Mouse (Mus musculus) olfactory bulb, adult 2 months (tissue): ENCODE results near the gene Ndc80. TPM values are rescaled to one million over a fixed set of nuclear protein-coding genes. Genes with fewer than 3 reads are reported as not detected.
"Not testable (repeated sequence)": the region's sequence is repeated elsewhere in the genome, so short reads cannot be mapped to it uniquely, and the experiment has no call there.

Source experiments
- H3K27ac ChIP-seq: fragments of 200-500 bp; 2 replicates; pipeline ENCODE4 v1.5.1; 2012; ENCODE audit warnings: low read depth, low read length; ENCODE audit not compliant: insufficient read depth
- H3K4me1 ChIP-seq: fragments of 200-500 bp; 2 replicates; pipeline ENCODE4 v1.6.1; 2012; ENCODE audit warnings: low read length; ENCODE audit not compliant: control insufficient read depth, insufficient read depth
- H3K4me3 ChIP-seq: fragments of 200-500 bp; 2 replicates; pipeline ENCODE4 v1.5.1; 2012; ENCODE audit warnings: mild to moderate bottlenecking, low read depth, low read length, moderate library complexity; ENCODE audit not compliant: insufficient read depth
- CTCF ChIP-seq: fragments of 200-500 bp; IDR thresholded peaks from 2 replicates; pipeline ENCODE4 v1.5.1; 2012; ENCODE audit warnings: low read depth, mild to moderate bottlenecking, low read length, moderate library complexity; ENCODE audit not compliant: insufficient read depth
- POLR2A ChIP-seq: fragments of 200-500 bp; IDR thresholded peaks from 2 replicates; pipeline ENCODE4 v1.6.1; 2012; ENCODE audit warnings: mild to moderate bottlenecking, low read depth, low read length, moderate library complexity; ENCODE audit not compliant: insufficient read depth
- WGBS: fragments of 180-500 bp; shearing (Covaris S2); methylation state at CpG from one replicate; pipeline ENCODE4 v1.1.7; 2018; 5-methylcytosine and 5-hydroxymethylcytosine counted together
- polyA plus RNA-seq: library from polyadenylated mRNA; stranded (reverse); fragments of >200 nt; gene quantifications from 2 replicates; pipeline ENCODE4 v1.2.4, GENCODE M21; 2012; ENCODE audit warnings: low replicate concordance; ENCODE audit not compliant: missing spikeins, insufficient read depth, insufficient read length

The Ndc80 gene
- polyA plus RNA-seq, 1 experiment = not detected

DNA sequence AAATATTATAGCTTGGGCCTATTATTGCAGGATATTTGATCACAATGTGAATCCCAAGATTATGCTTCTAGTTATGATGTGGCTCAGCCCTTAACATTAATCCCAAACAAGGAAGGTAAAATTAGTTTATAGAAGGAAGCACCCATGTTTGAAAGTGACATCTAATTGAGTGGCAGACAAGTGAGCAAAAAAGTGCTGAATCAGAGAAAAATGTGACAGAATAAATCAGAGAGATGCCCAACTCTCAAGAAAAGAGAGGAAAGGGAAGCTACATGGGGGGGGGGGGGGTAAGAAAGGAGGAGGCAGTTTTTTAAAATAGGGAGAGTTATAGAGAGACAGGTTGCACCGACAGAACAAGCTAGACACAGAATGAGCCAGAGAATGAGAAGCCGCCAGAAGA, 55.4 kb downstream of the Ndc80 start:
- 44% methylated on average over 2 of the region's 2 CpGs for WGBS
- TF ChIP-seq POLR2A (no peak), CTCF (no peak)
- Histone ChIP-seq H3K4me3 (no peak overlapping the region), H3K4me1 (peaks cover 2% of the 10 kb centered on the region; the same call in 1 of the 2 replicates), H3K27ac (no peak overlapping the region)

DNA sequence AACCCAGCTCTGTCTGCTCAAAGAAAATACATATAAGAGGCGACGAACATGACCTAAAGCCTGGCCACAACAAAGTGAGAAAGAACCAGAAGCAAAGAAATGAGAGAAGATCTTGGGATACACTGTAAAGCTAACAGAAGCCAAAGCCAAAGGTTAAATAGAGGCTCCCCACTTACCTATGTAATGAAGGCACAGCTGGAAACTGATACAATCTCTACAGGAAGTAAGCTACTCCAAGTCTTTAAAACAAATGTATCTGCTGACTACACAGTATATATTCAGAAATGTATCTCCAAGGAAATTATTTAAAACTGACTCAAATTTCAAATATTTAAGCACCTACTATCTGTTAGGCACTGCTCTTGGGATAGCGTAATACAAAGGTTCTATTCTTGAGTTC, 66.3 kb downstream of the Ndc80 start:
- 92% methylated on average over 3 of the region's 3 CpGs for WGBS
- no peaks in the 10 kb centered on the region for H3K4me1 ChIP-seq
- no peak overlapping the region for H3K27ac ChIP-seq
- H3K4me3 ChIP-seq = no peak overlapping the region
- TF ChIP-seq POLR2A = no peak
- no peak for TF ChIP-seq CTCF

DNA sequence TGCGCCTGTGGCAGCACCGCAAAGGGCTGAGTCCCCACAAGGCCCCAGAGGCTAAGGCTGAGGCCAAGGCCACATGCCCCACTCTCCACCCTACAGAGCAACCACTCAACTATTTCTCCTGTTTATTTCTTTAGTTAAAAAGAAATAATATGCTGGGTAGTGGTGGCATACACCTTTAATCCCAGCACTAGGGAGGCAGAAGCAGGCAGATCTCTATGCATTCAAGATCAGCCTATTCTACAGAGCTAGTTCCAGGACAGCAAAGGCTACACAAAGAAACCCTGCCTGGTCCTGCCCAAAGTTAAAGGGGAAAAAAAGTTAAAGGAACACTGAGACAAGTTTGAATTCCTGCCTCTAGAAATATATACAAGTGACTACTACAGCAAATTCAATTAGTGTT, 66.8 kb downstream of the Ndc80 start, which contains the start of gene Gm4707:
Gene Gm4707, minus strand, starts transcription at position 101 of the 400 bp plus-strand sequence.
- 100% methylated on average over 2 of the region's 2 CpGs for WGBS
- TF ChIP-seq CTCF (no peak), POLR2A (no peak)
- Histone ChIP-seq H3K4me1 (no peaks in the 10 kb centered on the region), H3K4me3 (no peak within 1 kb of the TSS), H3K27ac (no peak within 1 kb of the TSS)

DNA sequence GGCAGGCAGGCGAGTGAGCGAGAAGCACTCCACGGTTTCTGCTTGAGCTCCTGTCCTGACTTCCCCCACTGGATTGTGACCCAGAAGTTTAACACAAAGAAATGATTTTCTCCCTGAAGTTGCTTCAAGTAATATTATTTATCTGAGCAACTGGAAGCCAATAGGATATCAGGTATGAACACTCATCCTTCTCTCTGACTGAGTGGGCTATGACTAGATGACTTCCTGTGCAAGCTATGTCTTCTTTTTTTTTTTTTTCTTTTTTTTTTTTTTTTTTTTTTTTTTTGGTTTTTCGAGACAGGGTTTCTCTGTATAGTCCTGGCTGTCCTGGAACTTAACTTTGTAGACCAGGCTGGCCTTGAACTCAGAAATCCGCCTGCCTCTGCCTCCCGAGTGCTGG, 69.3 kb downstream of the Ndc80 start:
- H3K4me3 ChIP-seq = not testable (repeated sequence)
- 95% methylated on average over 6 of the region's 6 CpGs for WGBS

More for the DNA sequence above, 69.3 kb downstream of the Ndc80 start:
- not testable (repeated sequence) for H3K27ac ChIP-seq, H3K4me1 ChIP-seq

Other genes starting within 250 kb of the Ndc80 start
- gene Emilin2, start 214.9 kb downstream of the Ndc80 start, polyA plus RNA-seq = not detected in 2 replicates
- not detected in 2 replicates for gene Gm4707, start 66.9 kb downstream of the Ndc80 start, polyA plus RNA-seq
- 122 TPM in 1 of 2 replicates, not detected in the other for gene Smchd1, start 51.5 kb downstream of the Ndc80 start, polyA plus RNA-seq
- not detected in 2 replicates for gene Spdya, start 25.2 kb upstream of the Ndc80 start, polyA plus RNA-seq
- gene Wdr43, start 89.0 kb upstream of the Ndc80 start, polyA plus RNA-seq = not detected in 2 replicates
- gene Togaram2, start 146.4 kb upstream of the Ndc80 start, polyA plus RNA-seq = not detected in 2 replicates
- gene Pcare, start 226.0 kb upstream of the Ndc80 start, polyA plus RNA-seq = not detected in 2 replicates
- 371 TPM in 1 of 2 replicates, not detected in the other for gene Clip4, start 241.6 kb upstream of the Ndc80 start, polyA plus RNA-seq